Comparison of ENCODE assay signal across 8 mouse cellular contexts in genomic region chr14:24500091-24500844, GRCm38 (mm10). TPM values are rescaled to one million over a fixed set of nuclear protein-coding genes. Genes with fewer than 3 reads are reported as not detected.
DNase-seq lines count a peak whose midpoint lies in the region; ATAC-seq and TF ChIP-seq lines count a peak whose summit lies in the region.

No protein-coding gene starts in this region.

- no peaks in the 10 kb centered on the region for H3K27me3 ChIP-seq in embryonic facial prominence, embryonic 10.5 days (replicated peaks; ENCODE audit: low read depth, poor library complexity, severe bottlenecking)
- H3K27me3 ChIP-seq in intestine, postnatal 0 days (replicated peaks; ENCODE audit: control insufficient read depth, insufficient read depth, low read length), result no peaks in the 10 kb centered on the region
- H3K27me3 ChIP-seq in midbrain, embryonic 10.5 days (ENCODE audit: low read depth, poor library complexity, severe bottlenecking), result no peaks in the 10 kb centered on the region

- ATAC-seq in intestine, postnatal 0 days, result peak; percentile 50

- no peak overlapping the region for H3K9ac ChIP-seq in intestine, postnatal 0 days (ENCODE audit: low read depth, low read length)

- peak; percentile 94 for TF ChIP-seq CTCF in intestine, postnatal 0 days (IDR thresholded peaks at IDR 0.05; ENCODE audit: low read depth)

- H3K4me3 ChIP-seq in embryonic facial prominence, embryonic 10.5 days, result peak overlapping the region; percentile 41
- no peak overlapping the region for H3K4me3 ChIP-seq in intestine, postnatal 0 days (ENCODE audit: low read depth, low read length)
- H3K4me3 ChIP-seq in midbrain, embryonic 10.5 days, result peak overlapping the region; percentile 30

- WGBS in embryonic facial prominence, embryonic 10.5 days, result 20% methylated on average over 18 of the region's 18 CpGs
- 19% methylated on average over 18 of the region's 18 CpGs for WGBS in intestine, postnatal 0 days
- WGBS in midbrain, embryonic 10.5 days, result 20% methylated on average over 18 of the region's 18 CpGs

- intact Hi-C loops in left cerebral cortex, postnatal 25 days (cut with DNase I), result loop anchor here (2.0 to 10.0 kb wide), 5 partner anchors 42 to 1065 kb away; partner anchors contain the start of gene Zmiz1

- H3K9me3 ChIP-seq in embryonic facial prominence, embryonic 10.5 days, result no peaks in the 10 kb centered on the region
- H3K9me3 ChIP-seq in intestine, postnatal 0 days (ENCODE audit: control insufficient read depth), result peaks cover 4% of the 10 kb centered on the region; the same call in 1 of the 2 replicates
- H3K9me3 ChIP-seq in midbrain, embryonic 10.5 days (replicated peaks), result no peaks in the 10 kb centered on the region

- DNase-seq in adrenal gland, postnatal 10 days, result peak; percentile 92
- peak; percentile 92 for DNase-seq in embryonic facial prominence, embryonic 10.5 days (ENCODE audit: low spot score)
- DNase-seq in heart, adult 11 months, result peak; percentile 96
- DNase-seq in left cerebral cortex, postnatal 25 days (ENCODE audit: low spot score in 2 of 2), result peak; percentile 87 to 88
- peak; percentile 92 for DNase-seq in midbrain, embryonic 10.5 days (ENCODE audit: low spot score)
- peak; percentile 68 to 69 for DNase-seq in right cerebral cortex, postnatal 36 days (ENCODE audit: low spot score in 2 of 2)
- DNase-seq in yolk sac, embryonic 10.5 days (ENCODE audit: low spot score), result peak; percentile 86

- peak overlapping the region; percentile 18; the same call in 1 of the 2 replicates for H3K4me2 ChIP-seq in intestine, postnatal 0 days (replicated peaks; ENCODE audit: low read depth)

- peaks cover 14% of the 10 kb centered on the region for H3K4me1 ChIP-seq in embryonic facial prominence, embryonic 10.5 days
- H3K4me1 ChIP-seq in intestine, postnatal 0 days (replicated peaks; ENCODE audit: control insufficient read depth, insufficient read depth, low read length), result no peaks in the 10 kb centered on the region
- H3K4me1 ChIP-seq in midbrain, embryonic 10.5 days, result peaks cover 31% of the 10 kb centered on the region

- H3K27ac ChIP-seq in embryonic facial prominence, embryonic 10.5 days (replicated peaks), result peak overlapping the region; percentile 86
- no peak overlapping the region for H3K27ac ChIP-seq in intestine, postnatal 0 days (ENCODE audit: low read depth, low read length)
- peak overlapping the region; percentile 84 for H3K27ac ChIP-seq in midbrain, embryonic 10.5 days (replicated peaks)

- peaks cover 47% of the 10 kb centered on the region for H3K36me3 ChIP-seq in embryonic facial prominence, embryonic 10.5 days (replicated peaks)
- H3K36me3 ChIP-seq in intestine, postnatal 0 days (ENCODE audit: control insufficient read depth, insufficient read depth), result peaks cover 44% of the 10 kb centered on the region
- H3K36me3 ChIP-seq in midbrain, embryonic 10.5 days, result peaks cover 45% of the 10 kb centered on the region

RNA-seq across cellular contexts. Expression of gene Rps24, which starts 13.3 kb away (rescaled TPM):
- 1,000 to 10,000 TPM; 1,547 to 1,559 TPM for total RNA-seq in adrenal gland, postnatal 10 days (2021)
- 1,131 and 1,182 TPM in 2 replicates for polyA plus RNA-seq in embryonic facial prominence, embryonic 10.5 days (2016; fragmentation: Nextera tagmentation; extraction: Ambion mirVana)
- 766 and 793 TPM in 2 replicates for polyA plus RNA-seq in intestine, postnatal 0 days (2015; fragmentation: Nextera tagmentation; extraction: Ambion mirVana)
- total RNA-seq in left cerebral cortex, postnatal 25 days (2021), result 100 to 1,000 TPM; 645 to 677 TPM
- 915 and 1,078 TPM in 2 replicates for polyA plus RNA-seq in midbrain, embryonic 10.5 days (2016; fragmentation: Nextera tagmentation; extraction: Ambion mirVana)

RNA-seq across cellular contexts. Expression of gene Polr3a, which starts 13.4 kb away (rescaled TPM):
- 10 to 100 TPM; 17.9 to 21.4 TPM for total RNA-seq in adrenal gland, postnatal 10 days (2021)
- polyA plus RNA-seq in embryonic facial prominence, embryonic 10.5 days (2016; fragmentation: Nextera tagmentation; extraction: Ambion mirVana), result 20.4 and 21.4 TPM in 2 replicates
- polyA plus RNA-seq in intestine, postnatal 0 days (2015; fragmentation: Nextera tagmentation; extraction: Ambion mirVana), result 5.1 and 6.6 TPM in 2 replicates
- total RNA-seq in left cerebral cortex, postnatal 25 days (2021), result 10 to 100 TPM; 34.4 to 37.3 TPM
- polyA plus RNA-seq in midbrain, embryonic 10.5 days (2016; fragmentation: Nextera tagmentation; extraction: Ambion mirVana), result 18.3 and 21.0 TPM in 2 replicates
